Mouse (Mus musculus) spleen, adult 18-20 months (tissue): ENCODE results near the gene Supv3l1.

Experiments
- DNase-seq, 2 experiments: peaks; one replicate each; pipeline ENCODE4 v3.0.0; 2022; ENCODE audit warnings: mixed read lengths in 2 of 2

Gene Supv3l1

DNA sequence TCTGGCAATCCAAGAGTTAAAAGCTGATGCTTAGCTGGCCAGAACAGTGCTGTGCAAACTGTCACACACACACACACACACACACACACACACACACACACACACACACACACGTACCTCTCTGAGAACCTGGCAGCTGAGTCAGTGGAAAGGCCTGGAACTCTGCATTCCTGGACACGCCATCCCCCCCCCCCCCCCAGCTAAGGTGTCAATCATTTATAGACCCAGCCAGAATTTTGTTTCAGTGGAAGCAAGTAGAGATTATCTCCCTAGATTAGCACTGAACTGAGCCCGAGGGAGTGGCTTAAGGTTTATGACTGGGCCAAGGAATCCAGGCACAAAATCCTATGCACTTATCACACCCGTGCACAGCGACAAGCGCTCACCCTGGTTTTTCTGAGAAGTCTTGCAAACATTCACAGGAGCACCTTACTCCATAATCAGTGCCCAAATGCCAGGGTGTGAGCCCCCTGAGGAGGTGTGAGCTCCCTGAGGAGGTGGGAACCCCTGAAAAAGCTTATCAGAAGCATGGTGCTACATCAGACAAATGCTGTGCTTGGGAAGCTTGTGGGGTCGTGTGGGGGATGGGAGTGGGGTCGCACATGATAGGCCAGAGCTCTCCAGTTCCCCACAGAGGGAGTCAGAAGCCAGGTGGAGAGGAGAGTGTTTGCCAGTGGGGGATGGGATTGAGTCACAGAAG, 36.5 kb downstream of the Supv3l1 start:
- DNase-seq, result no peak

GRCm38 (mm10) chr10:62411431-62412410, 37.8 kb downstream of the Supv3l1 start:
- DNase-seq, result no peak

GRCm38 (mm10) chr10:62410943-62411342, 38.6 kb downstream of the Supv3l1 start:
- DNase-seq, result peak; percentile 25 to 61

DNA sequence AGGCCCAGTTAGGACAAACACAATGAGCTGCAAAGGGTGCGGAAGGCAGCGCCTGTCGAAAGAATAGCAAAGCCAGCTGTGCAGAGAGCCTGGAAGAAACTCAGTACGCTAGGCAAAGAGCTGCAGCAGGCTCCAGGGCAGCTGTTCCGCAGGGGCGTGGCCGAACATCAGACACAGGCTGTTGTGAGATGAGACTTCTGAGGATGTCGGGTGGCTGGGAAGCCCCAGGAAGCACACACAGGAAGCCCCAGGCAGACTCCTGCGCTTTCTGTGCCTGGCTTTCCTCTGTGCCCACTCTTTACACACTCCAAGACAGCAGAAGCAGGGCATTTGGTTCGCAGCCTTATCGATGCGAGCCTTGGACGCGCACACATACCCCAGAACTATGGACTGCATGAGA, 44.6 kb downstream of the Supv3l1 start:
- DNase-seq, result no peak

DNA sequence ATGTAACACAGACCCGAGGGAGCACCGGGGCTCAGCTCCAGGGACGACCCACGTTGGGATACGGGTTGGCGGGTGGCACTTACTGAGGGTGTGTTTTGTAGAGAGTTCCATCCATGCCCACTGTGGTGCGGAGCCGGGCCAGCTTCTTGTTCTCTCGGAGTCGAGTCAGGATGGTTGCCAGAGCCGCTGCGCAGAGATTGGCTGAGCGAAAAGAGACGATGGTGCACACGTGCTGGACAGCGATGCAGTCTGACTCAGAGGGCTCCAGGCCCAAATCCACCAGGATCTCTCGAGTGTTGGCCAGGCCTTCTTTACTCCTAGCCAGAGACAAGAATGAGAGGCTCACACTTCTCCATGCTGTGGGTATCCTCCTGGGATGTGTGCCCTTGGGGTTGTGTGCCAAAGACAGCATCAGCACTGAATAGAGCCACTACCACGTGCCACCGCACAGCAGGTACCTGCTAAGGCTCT, 47.9 kb downstream of the Supv3l1 start:
- no peak for DNase-seq

- no peak for DNase-seq
These were observed 66.5 kb downstream of the Supv3l1 start for GRCm38 (mm10) chr10:62383011-62383410.

DNA sequence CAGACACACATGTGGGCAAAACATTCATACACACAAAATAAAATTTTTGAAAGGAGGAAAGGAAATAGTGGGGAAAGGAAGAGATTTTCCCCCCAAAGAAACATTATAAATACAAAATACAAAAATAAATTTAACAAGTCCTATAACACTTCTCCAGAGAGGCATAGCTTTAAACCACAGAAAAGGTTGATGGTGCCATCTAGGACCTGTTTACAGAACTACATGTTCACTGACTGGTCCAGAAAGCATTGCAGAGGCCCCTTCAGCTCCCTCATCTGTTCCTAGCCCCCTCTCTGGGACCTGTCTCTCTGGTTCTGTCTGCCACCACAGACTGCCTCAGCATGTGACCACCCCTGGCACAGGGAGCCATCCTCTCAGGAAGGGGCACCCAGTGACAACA, 68.6 kb downstream of the Supv3l1 start:
- no peak for DNase-seq

DNA sequence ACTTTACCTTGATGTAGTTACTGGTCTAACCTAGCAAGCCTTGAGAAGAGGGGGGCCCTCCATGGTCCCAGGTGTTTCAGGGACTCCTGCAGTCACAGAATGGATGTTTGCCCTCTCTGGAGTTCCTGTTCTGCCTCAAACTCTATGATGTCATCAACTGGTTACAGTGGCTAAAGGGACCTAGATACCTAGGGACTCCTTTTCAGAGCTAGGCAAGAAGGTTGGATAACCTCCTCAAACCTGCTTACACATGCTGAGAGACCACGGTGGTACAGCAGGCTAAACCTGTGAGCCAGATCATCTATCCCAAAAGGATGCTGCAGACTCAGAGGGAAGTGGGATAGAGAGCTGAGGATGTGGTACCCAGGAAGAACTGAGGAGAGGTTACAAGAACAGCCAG, 69.7 kb downstream of the Supv3l1 start, which contains the start of gene Hk1:
Gene Hk1 (minus strand): TSS at position 101 of the 400 bp plus-strand sequence.
- DNase-seq, result no peak
